Mouse (Mus musculus) G1E (cell line): ENCODE data around the gene Insr. TPM values are rescaled to one million over a fixed set of nuclear protein-coding genes. Genes with fewer than 3 reads are reported as not detected.

Source experiments
- ATAC-seq: 2 replicates; pipeline ENCODE4 v1.8.0; 2016; ENCODE audit warnings: mild to moderate bottlenecking; ENCODE audit not compliant: insufficient number of reproducible peaks, poor library complexity, low FRiP score, severe bottlenecking; ENCODE audit errors: extremely low read depth
- DNase-seq: peaks from one replicate; pipeline ENCODE4 v3.0.0; 2012; ENCODE audit warnings: low spot score
- H3K27me3 ChIP-seq: 2 replicates; pipeline ENCODE4 v1.6.1; 2012; ENCODE audit warnings: mild to moderate bottlenecking, low read length, inconsistent platforms; ENCODE audit not compliant: insufficient read depth
- H3K36me3 ChIP-seq: replicated peaks from 2 replicates; pipeline ENCODE3; 2012; ENCODE audit warnings: mild to moderate bottlenecking, inconsistent platforms
- H3K4me1 ChIP-seq: 2 replicates; pipeline ENCODE4 v1.6.1; 2012; ENCODE audit warnings: low read depth, low read length, inconsistent platforms, mixed read lengths; ENCODE audit not compliant: insufficient read depth
- H3K4me3 ChIP-seq: 2 replicates; pipeline ENCODE4 v1.5.1; 2012; ENCODE audit warnings: low read depth, mild to moderate bottlenecking, inconsistent platforms, low read length, moderate library complexity, mixed read lengths
- H3K9me3 ChIP-seq: replicated peaks from 2 replicates; pipeline ENCODE4 v1.6.1; 2012; ENCODE audit warnings: inconsistent platforms
- CTCF ChIP-seq: IDR thresholded peaks from 2 replicates; pipeline ENCODE4 v1.5.1; 2012; ENCODE audit warnings: low read depth, low read length, inconsistent platforms, mixed read lengths
- GATA1 ChIP-seq: IDR thresholded peaks from 2 replicates; pipeline ENCODE4 v1.6.1; 2012; ENCODE audit warnings: borderline replicate concordance, low read length, inconsistent platforms, mixed read lengths
- GATA2 ChIP-seq: IDR thresholded peaks from 2 replicates; pipeline ENCODE4 v1.6.1; 2012; ENCODE audit warnings: low read depth, low read length, inconsistent platforms, borderline replicate concordance
- POLR2AphosphoS5 ChIP-seq: IDR thresholded peaks from 2 replicates; pipeline ENCODE4 v1.6.1; 2012; ENCODE audit warnings: low read depth, low read length, inconsistent platforms; ENCODE audit not compliant: insufficient replicate concordance
- TAL1 ChIP-seq: conservative IDR thresholded peaks from 2 replicates; pipeline ENCODE4 v1.6.1; 2012; ENCODE audit warnings: low read depth, low read length, inconsistent platforms, mixed read lengths
- polyA plus RNA-seq: library from polyadenylated mRNA; stranded (reverse); fragments of >175 nt; gene quantifications from 2 replicates; pipeline ENCODE4 v1.2.3, GENCODE M21; 2012
- total RNA-seq, 2 experiments: library from RNA; stranded (forward) in 1 of 2; stranded (reverse) in 1 of 2; fragments of 200-1000 nt in 1 of 2; fragments of >200 nt in 1 of 2; fragmentation: Nextera tagmentation in 1 of 2; gene quantifications; 2 replicates each; pipeline ENCODE4 v1.2.3; 2014 to 2017

Insr gene
- total and polyA plus RNA-seq, 3 experiments = 0.02 to 2.1 (median 0.38) TPM

GRCm38 (mm10) chr8:3230118-3231060 is 49.0 kb downstream of the Insr start:
- H3K4me1 ChIP-seq = no peaks in the 10 kb centered on the region
- H3K9me3 ChIP-seq = no peaks in the 10 kb centered on the region
- no peak for ATAC-seq
- DNase-seq = no peak
- no peaks in the 10 kb centered on the region for H3K27me3 ChIP-seq
- no peaks in the 10 kb centered on the region for H3K36me3 ChIP-seq
- TF ChIP-seq CTCF = no peak
- no peak for TF ChIP-seq POLR2AphosphoS5
- no peak for TF ChIP-seq GATA1
- no peak for TF ChIP-seq TAL1
- TF ChIP-seq GATA2 = no peak
- H3K4me3 ChIP-seq = no peak overlapping the region

- no peaks in the 10 kb centered on the region for H3K4me1 ChIP-seq
These were observed 52.0 kb downstream of the Insr start for GRCm38 (mm10) chr8:3227423-3227822.

GRCm38 (mm10) chr8:3225731-3226130 is 53.7 kb downstream of the Insr start:
- Histone ChIP-seq H3K4me3 (no peak overlapping the region), H3K36me3 (no peaks in the 10 kb centered on the region), H3K9me3 (no peaks in the 10 kb centered on the region), H3K4me1 (no peaks in the 10 kb centered on the region), H3K27me3 (peaks cover 7% of the 10 kb centered on the region; the same call in 1 of the 2 replicates)
- no peak for ATAC-seq
- DNase-seq = no peak
- TF ChIP-seq GATA1 (no peak), GATA2 (no peak), POLR2AphosphoS5 (no peak), CTCF (no peak), TAL1 (no peak)

More at GRCm38 (mm10) chr8:3227423-3227822, 52.0 kb downstream of the Insr start:
- Histone ChIP-seq H3K4me3 (no peak overlapping the region), H3K9me3 (no peaks in the 10 kb centered on the region), H3K36me3 (no peaks in the 10 kb centered on the region), H3K27me3 (no peaks in the 10 kb centered on the region)
- TF ChIP-seq POLR2AphosphoS5 (no peak), TAL1 (no peak), CTCF (no peak), GATA1 (no peak), GATA2 (no peak)
- no peak for DNase-seq
- no peak for ATAC-seq

DNA sequence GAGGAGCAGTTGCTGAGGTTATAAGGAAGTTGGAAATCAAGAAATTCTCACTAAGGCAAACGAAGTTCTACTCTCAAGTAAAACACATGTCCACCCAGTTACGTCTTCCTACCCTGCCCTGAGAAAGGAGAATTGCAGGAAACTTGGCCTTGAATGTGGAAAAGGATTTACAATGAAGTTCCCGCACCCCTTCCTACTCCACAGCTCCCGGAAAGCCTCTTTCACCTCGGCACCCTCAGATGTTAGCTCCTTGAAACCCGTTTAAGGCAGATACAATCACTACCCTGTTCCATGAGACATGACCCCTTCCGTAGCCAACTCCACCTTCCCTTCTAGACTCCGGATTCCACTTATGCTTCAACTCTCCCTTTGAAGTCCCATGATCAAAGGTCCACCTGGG is 54.2 kb downstream of the Insr start:
- no peak for ATAC-seq
- no peaks in the 10 kb centered on the region for H3K36me3 ChIP-seq
- no peak overlapping the region for H3K4me3 ChIP-seq
- TF ChIP-seq CTCF (no peak), TAL1 (no peak), GATA1 (no peak), GATA2 (no peak), POLR2AphosphoS5 (no peak)
- no peak for DNase-seq
- H3K4me1 ChIP-seq = no peaks in the 10 kb centered on the region
- peaks cover 7% of the 10 kb centered on the region; the same call in 1 of the 2 replicates for H3K27me3 ChIP-seq
- no peaks in the 10 kb centered on the region for H3K9me3 ChIP-seq

- no peak for TF ChIP-seq CTCF
- TF ChIP-seq GATA2 = no peak
- no peak for TF ChIP-seq TAL1
- TF ChIP-seq GATA1 = no peak
- no peak for TF ChIP-seq POLR2AphosphoS5
- ATAC-seq (no peak), DNase-seq (no peak)
- Histone ChIP-seq H3K4me3 (no peak overlapping the region), H3K9me3 (no peaks in the 10 kb centered on the region), H3K27me3 (peaks cover 7% of the 10 kb centered on the region; the same call in 1 of the 2 replicates), H3K4me1 (no peaks in the 10 kb centered on the region), H3K36me3 (no peaks in the 10 kb centered on the region)
These were observed 56.8 kb downstream of the Insr start for GRCm38 (mm10) chr8:3222636-3222965.

- Histone ChIP-seq H3K9me3 (no peaks in the 10 kb centered on the region), H3K4me3 (no peak overlapping the region), H3K27me3 (peaks cover 7% of the 10 kb centered on the region; the same call in 1 of the 2 replicates), H3K4me1 (no peaks in the 10 kb centered on the region), H3K36me3 (no peaks in the 10 kb centered on the region)
- no peak for ATAC-seq
- DNase-seq = no peak
- TF ChIP-seq GATA1 (no peak), GATA2 (no peak), TAL1 (no peak), POLR2AphosphoS5 (no peak)
These were observed 57.3 kb downstream of the Insr start for GRCm38 (mm10) chr8:3221960-3222635.
